Mouse (Mus musculus): Measurements from ENCODE around the gene Fntb.

Gene Fntb

GRCm38 (mm10) chr12:76961052-76961931 lies 195.9 kb downstream of the Fntb start:
- no peak for DNase-seq

- peak; percentile 99 to 100 for DNase-seq
Measured at GRCm38 (mm10) chr12:76961932-76962891, 196.8 kb downstream of the Fntb start, which contains the start of gene Max. TSS of gene Max (minus strand) at chr12:76962201.

GRCm38 (mm10) chr12:76965089-76965488 lies 199.7 kb downstream of the Fntb start:
- DNase-seq = no peak

DNA sequence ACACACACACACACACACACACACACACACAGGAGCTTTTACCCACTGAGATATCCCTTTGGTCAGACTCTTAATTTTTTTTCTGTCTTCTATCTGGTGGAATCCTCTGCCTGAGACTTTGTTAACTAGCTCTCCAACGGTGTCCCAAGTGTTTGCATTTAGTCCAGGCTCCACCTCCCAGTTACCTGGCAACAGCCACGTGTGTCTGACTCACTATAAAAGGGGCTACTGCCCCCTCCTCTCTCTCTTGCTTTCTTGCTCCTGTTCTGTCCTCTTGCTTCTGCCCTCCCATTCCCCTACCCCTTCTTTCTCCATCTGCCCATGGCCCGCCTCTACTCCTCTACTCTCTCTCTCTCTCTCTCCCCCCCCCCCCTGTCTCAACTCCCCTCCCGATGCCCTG lies 200.5 kb downstream of the Fntb start:
- DNase-seq = no peak
